Mouse (Mus musculus): ENCODE data around the gene Tmem269.

Tmem269 gene

DNA sequence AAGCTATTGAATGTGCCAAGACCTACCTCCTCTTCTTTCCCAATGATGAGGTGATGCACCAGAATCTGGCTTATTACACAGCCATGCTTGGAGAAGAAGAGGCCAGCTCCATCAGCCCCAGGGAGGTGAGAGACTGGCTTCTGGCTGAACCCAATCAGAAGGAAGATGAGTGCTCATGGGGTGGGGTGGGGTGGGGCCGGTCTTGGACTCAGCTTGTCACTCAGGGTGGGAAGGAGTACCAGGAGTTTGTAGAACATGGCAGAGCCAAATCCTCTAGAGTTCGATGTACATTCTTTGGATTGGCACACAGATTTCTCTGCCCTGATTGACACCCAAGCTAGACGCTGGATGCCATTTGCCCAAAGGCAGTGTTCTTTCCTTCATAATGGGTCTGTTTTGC lies 20.6 kb upstream of the Tmem269 start:
- no peak for DNase-seq (ENCODE audit: extremely low read depth, low read depth, low spot score)

DNA sequence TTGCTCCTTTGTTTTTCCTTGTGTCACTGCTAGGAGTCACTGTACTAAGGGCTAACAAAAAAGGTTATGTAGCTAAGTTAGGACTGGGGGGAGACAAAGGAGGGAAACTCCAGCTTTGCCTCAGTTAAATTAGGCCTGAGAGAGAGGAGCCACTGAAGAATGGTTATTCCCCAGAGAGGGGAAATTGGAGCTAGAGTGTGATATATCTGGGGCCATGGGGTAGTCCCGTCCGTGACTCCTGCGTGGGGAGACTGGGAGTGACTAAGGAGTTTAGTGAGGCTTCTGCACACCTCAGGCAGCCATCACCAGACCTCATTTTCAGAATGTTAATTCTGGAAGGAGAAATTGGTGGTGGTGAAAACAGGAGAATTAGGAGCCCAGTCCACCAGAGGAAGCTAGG lies 16.3 kb upstream of the Tmem269 start:
- no peak for DNase-seq (ENCODE audit: extremely low read depth, low read depth, low spot score)

DNA sequence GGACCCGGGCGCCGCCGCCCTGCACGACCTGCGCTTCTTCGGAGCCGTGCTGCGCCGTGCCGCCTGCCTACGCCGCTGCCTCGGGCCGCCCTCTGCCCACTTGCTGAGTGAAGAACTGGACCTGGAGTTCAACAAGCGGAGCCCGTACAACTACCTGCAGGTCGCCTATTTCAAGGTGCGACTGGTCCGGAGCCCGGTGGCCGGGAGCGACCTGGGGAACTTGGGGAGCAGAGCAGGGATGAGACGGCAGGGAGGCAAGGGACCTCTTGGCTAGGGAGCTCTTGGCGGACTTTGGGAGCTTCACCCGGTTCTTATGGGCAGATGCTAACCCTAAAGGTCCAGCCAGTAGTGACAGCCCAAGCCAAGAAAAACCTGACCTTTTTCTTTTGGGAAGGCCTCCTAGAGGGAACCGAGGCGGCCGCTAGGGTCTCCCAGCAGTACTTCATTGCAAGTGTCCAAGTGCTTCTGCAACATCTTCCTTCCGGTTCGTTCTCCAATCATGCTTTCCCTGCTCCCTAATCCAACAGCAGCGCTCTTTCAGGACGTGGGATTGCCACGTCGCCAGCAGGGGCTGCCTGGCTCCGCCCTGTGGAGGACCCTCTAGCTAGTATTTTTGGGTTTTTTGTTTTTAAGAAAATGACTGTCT lies 15.4 kb upstream of the Tmem269 start:
- no peak for DNase-seq (ENCODE audit: extremely low read depth, low read depth, low spot score)

DNA sequence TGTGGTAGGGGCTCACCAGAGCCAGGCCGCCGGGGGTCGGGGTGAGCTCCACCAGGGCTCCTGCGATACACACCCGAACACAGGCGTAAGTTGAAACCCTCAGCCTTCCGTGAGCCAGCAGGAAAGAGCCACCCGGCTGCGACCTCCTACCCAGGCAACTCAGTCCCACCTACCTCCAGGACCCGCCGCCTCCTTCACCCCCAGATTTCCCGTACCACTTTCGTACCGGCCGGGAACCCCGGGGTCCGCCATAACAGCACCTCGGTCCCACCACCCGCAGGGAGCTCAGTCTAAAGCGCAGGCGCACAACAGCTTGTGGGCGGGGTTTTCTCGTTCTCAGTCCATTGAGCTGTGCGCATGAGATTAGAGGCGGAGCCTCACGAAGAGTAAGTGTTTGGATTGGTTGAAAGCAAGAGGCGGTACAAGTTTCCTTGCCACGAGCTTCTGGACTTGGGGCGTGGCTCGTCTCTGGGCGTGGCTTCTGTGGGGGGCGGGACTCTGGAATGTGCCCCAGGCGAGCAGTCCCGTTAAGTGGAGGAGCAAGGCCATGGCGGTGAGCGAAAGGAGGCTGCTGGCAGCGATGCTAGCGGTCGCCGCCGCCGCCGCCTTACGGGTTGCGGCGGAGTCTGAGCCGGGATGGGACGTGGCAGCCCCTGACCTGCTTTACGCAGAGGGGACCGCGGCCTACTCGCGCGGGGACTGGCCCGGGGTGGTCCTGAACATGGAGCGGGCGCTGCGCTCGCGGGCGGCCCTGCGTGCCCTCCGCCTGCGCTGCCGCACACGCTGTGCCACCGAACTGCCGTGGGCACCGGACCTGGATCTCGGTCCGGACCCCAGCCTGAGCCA lies 14.6 kb upstream of the Tmem269 start, which contains the start of the genes AU022252 and P3h1:
TSS of gene AU022252 (minus strand) at position 303 of the 846 bp plus-strand sequence.
TSS of gene P3h1 (plus strand) at position 506 of the 846 bp plus-strand sequence.
- peak; percentile 83 for DNase-seq (ENCODE audit: extremely low read depth, low read depth, low spot score)

DNA sequence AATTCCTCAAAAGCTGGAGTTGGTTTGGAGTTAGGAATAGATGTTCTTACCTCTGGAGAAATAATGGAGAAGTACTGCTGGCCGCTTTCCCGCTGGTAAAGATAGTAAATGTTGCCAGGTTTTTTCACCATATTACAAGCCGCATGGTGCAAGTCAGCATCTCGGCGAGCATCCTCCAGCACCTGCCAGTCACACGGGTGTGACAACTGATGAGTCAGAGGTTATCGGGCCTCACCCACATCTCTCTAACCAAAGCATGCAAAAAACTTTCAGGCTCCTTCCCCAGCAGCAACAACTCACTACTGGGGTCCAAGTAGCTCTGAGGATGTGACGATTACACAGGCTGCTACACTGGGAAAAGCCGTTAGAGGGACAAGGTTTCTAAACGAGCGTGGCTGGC lies 8.7 kb upstream of the Tmem269 start:
- DNase-seq (ENCODE audit: extremely low read depth, low read depth, low spot score), result no peak

DNA sequence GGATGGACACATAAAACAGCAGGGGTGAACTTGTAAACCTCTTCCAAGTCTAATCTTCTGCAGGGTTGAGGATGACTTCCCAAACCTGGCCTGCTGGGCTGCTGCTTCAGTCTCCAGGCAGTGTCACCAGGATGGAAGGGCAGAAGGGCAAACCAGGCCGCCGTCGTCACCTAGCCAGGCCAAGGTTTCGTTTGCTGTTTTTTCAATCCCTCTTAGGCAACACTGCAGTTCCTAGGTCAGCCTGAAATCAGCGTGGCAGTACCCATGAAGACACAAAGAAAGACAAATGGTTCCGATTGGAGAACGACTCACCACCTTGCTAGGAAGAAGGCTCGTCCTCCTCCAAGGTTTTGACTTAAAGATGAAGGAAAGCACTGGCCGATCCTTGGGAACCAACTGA lies 7.7 kb upstream of the Tmem269 start:
- DNase-seq (ENCODE audit: extremely low read depth, low read depth, low spot score), result no peak

DNA sequence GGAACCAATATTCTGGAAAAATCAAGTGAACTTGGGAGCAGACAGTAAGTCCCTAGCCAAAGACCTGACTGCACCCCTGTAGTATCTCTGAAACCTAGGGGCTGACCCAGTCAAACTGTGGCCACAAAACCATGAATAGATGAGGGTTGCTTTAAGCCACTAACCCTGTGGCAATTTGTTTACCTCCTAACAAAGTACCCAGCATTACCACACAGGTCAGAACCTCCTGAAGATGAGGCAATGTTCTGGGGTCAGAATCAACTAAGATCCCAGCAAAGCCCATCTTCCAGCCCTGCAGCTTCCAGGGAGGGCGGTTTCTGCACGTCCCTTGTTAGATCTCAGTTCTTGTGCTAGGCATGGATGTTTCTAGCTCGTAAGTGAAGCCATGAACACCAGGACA lies 6.5 kb upstream of the Tmem269 start:
- no peak for DNase-seq (ENCODE audit: extremely low read depth, low read depth, low spot score)

DNA sequence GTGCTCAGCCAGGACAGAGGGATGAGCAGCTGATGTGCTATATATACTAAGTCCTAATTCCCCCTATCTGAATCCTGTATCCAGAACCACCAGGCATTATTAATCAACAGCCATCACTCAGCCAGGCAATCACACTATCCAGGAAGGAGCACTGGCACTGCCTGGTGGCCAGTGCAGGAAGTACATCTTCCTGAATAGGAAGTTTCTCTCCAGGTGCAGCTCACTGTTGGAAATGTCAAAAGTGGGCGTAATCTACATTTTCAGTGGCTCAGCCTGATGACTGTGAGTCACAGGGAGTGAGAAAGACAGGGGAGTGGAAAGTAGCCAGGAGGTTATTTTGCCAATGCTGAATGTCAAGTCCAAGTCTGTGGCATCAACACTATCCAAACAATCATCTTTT lies 5.7 kb upstream of the Tmem269 start:
- DNase-seq (ENCODE audit: extremely low read depth, low read depth, low spot score), result no peak

DNA sequence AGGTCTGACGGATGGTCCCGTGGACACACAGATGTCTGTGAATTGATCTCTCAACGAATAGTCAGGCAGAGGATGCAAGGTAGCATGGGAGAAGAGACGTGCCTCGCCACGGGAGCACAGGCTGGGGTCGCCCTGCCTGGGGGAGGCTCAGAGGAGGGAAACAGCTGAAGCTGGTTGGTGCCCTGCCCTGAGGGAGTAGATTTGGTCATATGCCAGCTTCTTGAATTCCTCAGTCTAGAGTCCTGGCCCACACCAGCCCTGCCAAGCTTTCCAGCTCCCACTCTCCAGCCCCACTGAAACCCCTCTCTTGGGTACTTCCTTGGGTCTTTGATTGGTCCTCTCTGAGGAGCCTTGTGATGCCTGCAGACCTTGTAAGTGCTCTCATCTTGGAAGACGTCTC lies 1.4 kb downstream of the Tmem269 start:
- no peak for DNase-seq (ENCODE audit: extremely low read depth, low read depth, low spot score)

DNA sequence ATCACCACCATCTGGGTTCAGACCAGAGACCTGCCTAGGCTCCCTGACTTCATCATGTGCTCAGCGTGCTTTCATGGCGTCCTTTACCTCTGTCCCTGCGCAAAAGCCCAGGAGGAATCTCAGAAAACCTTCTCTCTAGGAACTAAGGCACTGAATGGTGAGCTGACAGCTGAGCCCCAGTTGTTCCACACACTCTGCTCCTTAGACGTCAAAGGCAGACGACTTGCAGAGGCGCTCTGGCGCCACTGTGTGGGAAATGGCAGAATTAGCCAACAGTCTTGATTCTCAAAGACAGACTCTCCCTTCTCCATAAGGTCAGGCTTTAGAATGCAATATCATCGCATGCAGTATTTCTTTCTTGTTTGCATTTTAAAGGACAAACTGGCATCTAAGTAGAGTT lies 13.3 kb downstream of the Tmem269 start:
- DNase-seq (ENCODE audit: extremely low read depth, low read depth, low spot score), result no peak

DNA sequence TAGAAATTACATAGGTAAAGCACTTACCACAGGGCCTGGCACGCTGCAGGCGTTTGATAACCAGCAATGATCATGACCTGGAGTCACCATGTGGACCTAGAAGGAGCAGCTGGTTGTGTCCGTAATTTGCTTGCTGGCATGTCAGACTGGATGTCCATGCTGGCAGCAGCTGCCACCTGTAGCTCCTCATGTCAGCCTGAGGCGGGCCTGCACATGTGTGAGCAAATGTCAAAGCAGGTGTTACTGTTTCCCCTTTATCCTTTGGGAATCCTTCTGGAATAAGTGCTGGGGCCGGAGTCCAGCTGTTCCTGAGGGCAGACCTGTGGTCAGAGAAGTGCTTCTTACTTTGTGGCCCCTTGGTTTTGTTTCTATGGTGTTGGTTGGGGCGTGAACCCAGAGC lies 19.9 kb downstream of the Tmem269 start:
- DNase-seq (ENCODE audit: extremely low read depth, low read depth, low spot score), result no peak

DNA sequence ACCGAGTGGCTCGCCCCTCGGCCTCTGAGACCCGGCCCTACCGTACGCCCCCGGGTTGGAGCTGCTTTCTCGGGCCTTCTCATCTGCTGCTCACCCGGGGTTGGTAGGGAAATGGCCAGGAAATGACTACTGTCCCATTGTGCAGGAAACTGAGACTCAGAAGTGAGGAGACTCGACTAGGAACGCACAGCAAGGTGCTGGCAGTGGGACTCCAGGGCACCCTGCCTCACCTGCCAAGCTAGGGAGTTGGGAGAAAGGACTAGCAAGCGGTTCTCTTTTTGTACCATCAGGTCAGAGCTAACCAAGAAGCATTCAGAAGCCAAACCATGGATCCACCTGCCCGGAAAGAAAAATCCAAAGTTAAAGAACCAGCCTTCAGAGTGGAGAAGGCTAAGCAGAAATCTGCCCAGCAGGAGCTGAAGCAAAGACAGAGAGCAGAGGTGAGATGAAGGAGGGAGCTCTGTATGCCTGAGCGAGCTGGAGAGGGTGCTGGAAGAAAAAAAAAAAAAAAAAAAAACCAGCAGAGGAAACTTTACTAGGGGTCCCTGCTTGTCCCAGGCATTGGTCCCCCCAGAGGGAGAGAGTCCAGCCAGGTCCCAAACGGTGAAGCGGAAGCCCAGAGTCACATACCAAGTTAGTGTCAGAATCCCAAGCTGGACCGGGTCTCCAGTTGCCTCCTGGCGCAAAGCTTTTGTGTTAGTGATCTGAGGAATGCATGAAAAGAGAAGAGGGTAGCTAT lies 22.3 kb downstream of the Tmem269 start:
- DNase-seq (ENCODE audit: extremely low read depth, low read depth, low spot score), result no peak

DNA sequence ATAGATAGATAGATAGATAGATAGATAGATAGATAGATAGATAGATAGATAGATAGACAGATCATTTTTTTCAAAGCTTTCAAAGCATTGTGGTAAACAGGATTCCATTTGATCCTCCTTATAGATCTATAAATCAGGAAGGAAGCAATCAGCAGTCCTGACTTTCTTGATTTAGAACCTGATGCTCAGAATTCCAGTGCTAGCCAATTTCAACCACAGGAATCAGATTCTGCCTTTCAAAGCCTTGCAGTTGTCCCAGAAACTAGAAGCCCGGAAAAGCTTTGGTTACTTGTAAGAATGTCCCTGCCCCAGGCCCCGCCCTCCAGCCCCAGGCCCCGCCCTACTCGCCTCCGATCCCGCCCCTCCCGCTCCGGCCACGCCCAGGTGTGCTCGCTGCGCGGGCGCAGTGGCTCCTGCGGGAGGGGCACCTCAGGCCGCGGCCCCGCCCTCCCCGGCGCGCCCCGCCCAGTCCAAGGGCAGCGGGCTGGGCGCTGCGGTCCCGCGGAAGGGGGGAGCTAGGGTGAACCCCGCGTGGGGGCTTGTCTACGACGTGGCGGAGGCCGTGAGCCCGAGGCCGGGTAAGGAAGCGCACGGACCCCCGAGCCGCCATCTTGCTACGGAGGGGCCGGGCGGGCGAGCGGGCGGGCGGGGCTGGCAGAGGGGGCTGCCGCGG lies 23.0 kb downstream of the Tmem269 start, which contains the start of gene Svbp:
TSS of gene Svbp (plus strand) at position 398 of the 673 bp plus-strand sequence.
- DNase-seq (ENCODE audit: extremely low read depth, low read depth, low spot score), result no peak

DNA sequence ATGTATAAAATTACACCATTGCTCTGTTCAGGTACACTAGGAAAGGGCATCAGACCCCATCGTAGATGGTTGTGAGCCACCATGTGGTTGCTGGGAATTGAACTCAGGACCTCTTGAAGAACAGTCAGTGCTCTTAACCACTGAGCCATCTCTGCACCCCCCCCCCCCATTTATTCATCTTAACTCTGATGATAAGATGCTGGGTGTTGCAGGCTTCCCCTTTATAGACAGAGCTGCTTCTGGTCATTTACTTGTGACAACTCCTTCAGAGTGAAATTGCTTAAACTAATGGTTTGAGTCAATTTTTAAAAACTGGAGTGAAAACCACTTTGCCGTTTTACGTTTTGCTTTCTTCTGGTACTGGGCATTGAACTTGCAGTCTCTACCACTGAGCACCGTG lies 25.3 kb downstream of the Tmem269 start:
- no peak for DNase-seq (ENCODE audit: extremely low read depth, low read depth, low spot score)

DNA sequence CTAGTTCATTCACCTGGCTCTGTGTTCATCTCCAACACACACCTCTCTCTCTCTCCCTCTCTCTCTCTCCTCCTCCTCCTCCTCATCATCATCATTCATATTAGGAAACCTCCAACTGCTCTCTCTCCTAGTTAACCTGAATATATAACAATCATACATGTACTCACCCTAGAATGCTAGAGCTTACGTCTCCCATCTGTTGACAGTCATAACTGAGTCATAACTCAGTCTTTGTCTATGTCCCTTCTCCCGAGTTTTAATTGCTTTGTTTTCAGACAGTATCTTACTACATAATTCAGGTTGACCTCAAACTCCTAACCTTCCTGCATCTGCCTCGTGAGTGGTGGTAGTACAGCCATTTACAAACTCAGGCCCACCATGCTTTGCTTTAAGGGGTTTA lies 26.7 kb downstream of the Tmem269 start:
- DNase-seq (ENCODE audit: extremely low read depth, low read depth, low spot score), result no peak

DNA sequence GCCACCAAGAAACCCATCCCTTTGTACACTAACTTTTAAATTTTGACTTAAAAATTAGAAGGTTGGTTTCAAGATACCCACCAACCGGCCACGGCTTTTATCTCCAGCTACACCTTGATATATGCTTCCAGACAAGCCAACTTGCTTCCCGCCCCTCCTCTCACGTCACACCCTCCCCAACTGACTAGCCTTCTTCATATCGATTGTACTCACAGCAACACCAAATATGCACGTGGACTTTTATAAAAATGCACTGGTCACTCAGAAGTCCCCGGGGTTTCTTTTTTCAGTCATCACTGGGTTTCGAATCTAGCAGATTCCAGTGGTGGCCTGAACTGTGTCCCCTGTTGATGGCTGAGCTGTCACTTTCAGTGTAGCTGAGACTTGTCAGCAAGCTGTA lies 27.4 kb downstream of the Tmem269 start:
- DNase-seq (ENCODE audit: extremely low read depth, low read depth, low spot score), result no peak

DNA sequence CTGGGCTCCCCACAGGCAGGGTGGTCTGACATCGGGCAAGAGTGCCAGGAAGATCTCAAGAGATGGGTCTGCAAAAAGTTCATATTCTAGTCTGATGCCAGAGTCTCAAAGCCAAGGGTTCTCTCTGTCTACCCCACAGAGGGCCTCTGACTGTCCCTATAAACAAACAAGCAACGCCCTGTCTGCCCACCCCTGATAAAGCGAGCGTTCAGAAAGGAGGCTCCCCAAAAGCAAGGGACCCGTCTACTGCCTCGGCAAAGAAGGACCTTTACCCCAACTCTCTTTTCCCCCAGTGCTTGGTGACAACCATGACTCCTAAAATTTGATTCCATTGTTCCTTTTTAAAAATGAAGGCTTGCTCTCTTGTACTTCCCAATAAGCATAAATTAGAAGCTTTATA lies 28.2 kb downstream of the Tmem269 start, which contains the start of gene Ermap:
TSS of gene Ermap (minus strand) at position 148 of the 400 bp plus-strand sequence.
- no peak for DNase-seq (ENCODE audit: extremely low read depth, low read depth, low spot score)

DNA sequence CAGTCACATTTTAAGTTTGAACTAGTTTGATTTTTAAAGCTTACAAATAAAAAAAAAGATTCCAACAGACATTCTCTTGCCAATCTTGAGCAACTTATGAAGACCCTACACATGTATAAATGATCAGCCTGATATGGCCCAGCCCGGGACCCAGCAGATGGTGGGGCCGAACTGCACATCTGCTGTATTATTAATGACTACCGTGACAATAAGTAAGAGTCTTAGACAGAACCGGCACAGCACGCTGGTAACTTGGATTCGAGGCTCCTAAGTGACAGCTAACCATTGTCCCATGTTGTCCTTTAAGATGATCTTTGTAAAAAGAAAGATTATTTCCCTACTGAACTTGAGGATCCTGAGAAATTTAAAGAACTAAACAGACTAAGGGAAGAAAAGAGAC lies 28.6 kb downstream of the Tmem269 start:
- DNase-seq (ENCODE audit: extremely low read depth, low read depth, low spot score), result no peak

DNA sequence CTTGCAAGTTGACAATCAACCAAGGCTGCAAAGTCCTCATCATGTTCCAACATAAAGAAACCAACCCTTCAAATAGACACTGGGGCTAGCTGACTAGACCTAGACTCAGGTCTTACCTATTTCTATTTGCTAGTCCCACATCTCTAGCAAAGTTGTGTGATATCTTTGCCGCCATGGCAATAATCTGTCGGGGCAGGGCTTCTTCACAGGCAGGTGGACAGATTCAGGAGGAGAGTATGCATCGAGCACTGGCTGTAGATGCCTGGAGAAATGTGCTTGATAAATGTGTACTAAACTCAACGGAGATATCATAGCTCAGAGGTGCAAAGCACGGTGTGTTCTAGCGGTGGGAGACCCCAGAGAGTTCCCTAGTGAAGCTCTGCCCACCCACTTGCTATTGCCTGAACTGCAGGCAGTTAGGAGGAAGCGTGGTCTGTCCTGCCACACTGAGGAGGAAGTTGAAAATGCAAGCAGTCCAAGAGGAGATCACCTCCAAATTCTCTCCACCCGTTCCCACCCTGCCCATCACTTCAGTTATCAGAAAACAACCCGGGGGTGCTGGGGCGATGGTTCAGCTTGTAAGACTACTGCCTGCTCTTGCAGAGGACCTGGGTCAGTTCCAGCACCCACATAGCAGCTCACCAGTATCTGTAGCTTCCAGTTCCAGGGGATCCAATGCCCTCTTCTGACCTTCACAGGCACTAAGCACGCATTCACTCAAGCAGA lies 29.8 kb downstream of the Tmem269 start:
- no peak for DNase-seq (ENCODE audit: extremely low read depth, low read depth, low spot score)

DNA sequence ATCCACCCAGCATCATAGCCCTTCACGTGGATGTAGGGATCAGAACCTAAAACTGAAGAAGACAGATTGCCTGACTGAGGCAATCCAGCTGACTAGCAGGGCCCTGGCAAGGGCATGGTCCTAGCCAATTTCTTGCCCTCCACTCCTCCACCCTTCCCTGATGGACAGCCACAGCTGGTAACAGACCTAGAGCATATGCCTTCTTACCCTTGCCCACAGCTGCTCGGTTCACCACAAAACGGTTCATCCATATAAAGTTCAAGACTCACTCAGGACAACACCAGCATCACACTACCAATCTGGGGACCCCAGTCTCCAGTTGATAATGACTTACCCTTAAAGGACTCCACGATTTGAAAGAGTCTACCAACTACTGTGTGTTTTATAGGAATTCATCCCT lies 32.2 kb downstream of the Tmem269 start:
- no peak for DNase-seq (ENCODE audit: extremely low read depth, low read depth, low spot score)

Data from fat pad, adult 2 months (tissue).